Mouse (Mus musculus) layer of hippocampus, postnatal 25 days (tissue): ENCODE measurements around the gene Arl15. TPM values are rescaled to one million over a fixed set of nuclear protein-coding genes. Genes with fewer than 3 reads are reported as not detected.
"Not testable (repeated sequence)": the region's sequence is repeated elsewhere in the genome, so short reads cannot be mapped to it uniquely, and the experiment has no call there.

Experiments
- DNase-seq, 2 experiments: peaks; one replicate each; pipeline ENCODE4 v3.0.0; 2022; ENCODE audit warnings: mixed read lengths in 2 of 2, low spot score in 1 of 2; ENCODE audit errors: extremely low spot score in 1 of 2
- total RNA-seq, 2 experiments: library from RNA; stranded (reverse); gene quantifications; 2 replicates each; pipeline ENCODE4 v1.2.3; 2021

Arl15 gene
- total RNA-seq, result 10 to 100 TPM; 62.8 to 65.1 TPM

- peak; percentile 96 to 99 for DNase-seq
Measured at GRCm38 (mm10) chr13:113794039-113794704, at the start of gene Arl15. Gene Arl15 (plus strand): TSS chr13:113794505.

- DNase-seq, result no peak
Measured at GRCm38 (mm10) chr13:113745301-113745700, 49.0 kb upstream of the Arl15 start.

- no peak for DNase-seq
Measured at GRCm38 (mm10) chr13:113750766-113751165, 43.5 kb upstream of the Arl15 start.

- no peak for DNase-seq
Measured at GRCm38 (mm10) chr13:113754731-113755689, 39.3 kb upstream of the Arl15 start.

GRCm38 (mm10) chr13:113755779-113756178, 38.5 kb upstream of the Arl15 start:
- no peak for DNase-seq

- no peak for DNase-seq
Measured at GRCm38 (mm10) chr13:113761717-113762116, 32.6 kb upstream of the Arl15 start.

- DNase-seq, result no peak
Measured at GRCm38 (mm10) chr13:113762766-113763516, 31.4 kb upstream of the Arl15 start.

GRCm38 (mm10) chr13:113765411-113765810, 28.9 kb upstream of the Arl15 start:
- no peak for DNase-seq

GRCm38 (mm10) chr13:113769829-113770228, 24.5 kb upstream of the Arl15 start:
- no peak for DNase-seq

- no peak for DNase-seq
Measured at GRCm38 (mm10) chr13:113770340-113770739, 24.0 kb upstream of the Arl15 start.

GRCm38 (mm10) chr13:113771340-113771739, 23.0 kb upstream of the Arl15 start:
- DNase-seq, result no peak

- DNase-seq, result no peak
Measured at GRCm38 (mm10) chr13:113774799-113775198, 19.5 kb upstream of the Arl15 start.

GRCm38 (mm10) chr13:113775244-113776140, 18.8 kb upstream of the Arl15 start:
- no peak for DNase-seq

GRCm38 (mm10) chr13:113785803-113786202, 8.5 kb upstream of the Arl15 start:
- DNase-seq, result no peak

GRCm38 (mm10) chr13:113787136-113787535, 7.2 kb upstream of the Arl15 start:
- DNase-seq, result no peak

GRCm38 (mm10) chr13:113790016-113790415, 4.3 kb upstream of the Arl15 start:
- DNase-seq, result not testable (repeated sequence)

GRCm38 (mm10) chr13:113793637-113794036, 668 bp upstream of the Arl15 start:
- no peak for DNase-seq

- DNase-seq, result peak in 1 of 2 experiments; percentile 13
Measured at GRCm38 (mm10) chr13:113794705-113795655, 675 bp downstream of the Arl15 start.

- no peak for DNase-seq
Measured at GRCm38 (mm10) chr13:113797378-113797777, 3.1 kb downstream of the Arl15 start.
